Mouse (Mus musculus) spleen, postnatal 14 days (tissue): ENCODE measurements around the gene Col15a1.

ENCODE experiments used
- DNase-seq, 2 experiments: peaks; one replicate each; pipeline ENCODE4 v3.0.0; 2021 to 2022; ENCODE audit warnings: low spot score in 2 of 2

The Col15a1 gene

GRCm38 (mm10) chr4:47303340-47303998 lies 95.5 kb downstream of the Col15a1 start:
- no peak for DNase-seq

DNA sequence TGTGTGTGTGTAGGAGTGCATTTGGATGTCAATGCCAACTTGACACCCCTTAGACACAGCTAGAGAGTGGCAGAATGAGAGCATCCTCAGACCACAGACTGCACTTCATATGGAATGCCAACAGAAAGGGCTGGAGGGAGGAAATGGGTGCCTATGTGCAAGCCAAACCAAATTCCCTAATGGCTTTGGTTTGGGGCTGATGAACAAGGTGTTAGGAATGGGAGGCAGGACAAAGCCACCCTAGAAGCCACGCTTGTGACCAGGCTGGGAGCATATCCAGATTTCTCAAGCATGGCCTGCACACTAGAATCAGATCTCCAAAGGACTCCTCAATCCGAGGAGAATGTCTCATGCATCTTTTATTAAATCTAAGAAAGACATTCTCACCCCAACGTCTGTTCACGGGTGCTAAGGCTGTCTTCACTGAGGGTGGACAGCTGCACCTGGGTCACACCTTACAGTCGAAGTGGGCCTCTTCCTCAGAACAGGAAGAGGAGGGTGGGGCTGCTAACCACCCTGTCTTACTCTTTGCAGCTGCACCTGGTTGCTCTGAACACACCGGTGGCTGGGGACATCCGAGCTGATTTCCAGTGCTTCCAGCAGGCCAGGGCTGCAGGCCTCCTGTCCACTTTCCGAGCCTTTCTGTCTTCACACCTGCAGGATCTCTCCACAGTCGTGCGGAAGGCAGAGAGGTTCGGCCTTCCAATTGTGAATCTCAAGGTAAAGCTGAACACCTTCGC lies 102.1 kb downstream of the Col15a1 start:
- DNase-seq: no peak

DNA sequence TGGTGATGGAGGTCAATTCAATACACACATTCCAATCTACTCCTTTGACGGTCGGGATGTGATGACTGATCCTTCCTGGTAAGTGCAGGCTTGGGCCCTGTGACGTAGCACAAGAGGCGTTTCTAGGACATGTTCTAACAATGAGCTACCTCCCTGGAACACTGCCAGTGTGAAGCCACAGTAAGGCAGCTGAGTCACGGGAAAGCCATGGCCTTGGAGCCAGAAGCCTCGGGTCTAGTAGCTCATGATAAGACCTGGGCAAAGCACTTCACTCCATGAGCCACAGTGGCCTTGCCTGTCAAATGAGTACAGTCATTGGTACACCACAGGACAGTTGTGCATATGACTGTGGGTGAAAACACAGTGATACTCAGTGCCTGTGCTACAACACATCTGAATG lies 102.9 kb downstream of the Col15a1 start:
- DNase-seq: no peak

DNA sequence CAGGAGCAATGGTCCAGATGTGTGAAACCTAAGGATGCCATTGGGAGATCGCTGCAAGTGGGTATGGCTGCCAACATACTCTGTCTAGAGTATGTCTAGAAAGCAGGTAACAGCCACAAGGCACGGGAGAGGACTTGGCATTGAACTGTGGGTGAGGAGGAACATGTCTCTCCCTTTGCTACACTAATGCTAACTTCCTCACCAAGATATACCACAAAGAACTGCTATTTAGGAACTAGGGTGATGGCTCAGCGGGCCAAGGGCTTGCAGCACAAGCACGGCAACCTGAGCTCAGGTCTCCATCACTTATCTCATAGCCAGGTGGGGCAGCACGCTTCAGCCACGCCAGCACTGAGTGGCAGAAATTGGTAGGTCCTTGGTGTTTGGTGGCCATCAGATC lies 103.5 kb downstream of the Col15a1 start:
- no peak for DNase-seq

GRCm38 (mm10) chr4:47311929-47312328 lies 104.0 kb downstream of the Col15a1 start:
- DNase-seq: no peak

GRCm38 (mm10) chr4:47312676-47313075 lies 104.7 kb downstream of the Col15a1 start:
- no peak for DNase-seq

DNA sequence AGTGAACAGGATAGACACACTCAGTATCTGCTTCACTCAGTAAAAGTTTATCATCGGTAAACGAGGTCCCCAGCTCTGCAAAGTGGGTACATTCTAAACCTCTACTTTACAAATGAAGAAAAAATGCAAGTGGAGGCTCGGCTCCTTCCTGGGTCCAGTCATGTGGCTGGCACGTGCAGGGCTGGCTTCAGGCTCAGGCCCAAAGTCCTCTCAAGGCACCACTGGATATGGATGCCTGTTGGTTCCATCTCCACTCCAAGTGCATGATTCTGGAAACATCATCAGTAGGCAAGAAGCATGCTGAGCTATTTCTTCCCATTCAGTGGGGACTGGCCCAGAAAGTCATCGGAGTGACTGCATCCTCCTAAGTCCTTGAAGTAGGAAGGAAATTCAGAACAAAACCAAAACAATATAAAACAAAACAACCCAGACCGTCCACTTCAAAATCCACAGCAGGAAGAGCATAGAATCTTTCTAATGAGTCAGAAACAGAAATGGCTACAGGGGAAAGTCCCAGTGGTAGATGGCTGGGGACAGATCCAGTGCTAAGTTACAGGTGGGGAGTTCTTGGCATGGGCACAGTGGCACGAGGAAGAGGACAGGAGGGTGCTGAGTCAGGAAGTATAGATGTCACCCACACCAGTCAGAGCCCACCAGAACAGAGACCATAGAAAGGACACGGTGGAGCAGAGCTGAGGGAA lies 105.9 kb downstream of the Col15a1 start:
- DNase-seq: no peak

DNA sequence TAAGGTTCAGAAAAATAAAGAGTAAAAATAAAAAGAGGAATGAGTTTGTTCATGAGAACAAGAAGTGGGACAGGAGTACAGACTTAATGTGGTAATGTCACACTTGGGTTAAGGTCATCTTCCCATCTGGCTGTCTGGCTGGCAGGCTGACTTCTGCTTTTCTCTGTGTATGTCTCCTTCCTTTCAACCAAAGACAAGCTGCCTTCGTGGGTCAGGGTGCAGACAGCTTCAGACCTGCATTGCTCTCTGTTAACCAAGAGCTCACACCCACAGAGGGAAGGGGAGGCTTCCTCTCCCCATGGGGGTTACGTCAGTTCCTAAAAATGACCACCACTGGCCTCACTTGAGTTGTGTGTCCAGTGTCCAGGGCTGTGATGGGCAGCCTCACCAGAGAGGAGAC lies 107.5 kb downstream of the Col15a1 start:
- DNase-seq: no peak

GRCm38 (mm10) chr4:47316432-47316831 lies 108.5 kb downstream of the Col15a1 start:
- DNase-seq: no peak

DNA sequence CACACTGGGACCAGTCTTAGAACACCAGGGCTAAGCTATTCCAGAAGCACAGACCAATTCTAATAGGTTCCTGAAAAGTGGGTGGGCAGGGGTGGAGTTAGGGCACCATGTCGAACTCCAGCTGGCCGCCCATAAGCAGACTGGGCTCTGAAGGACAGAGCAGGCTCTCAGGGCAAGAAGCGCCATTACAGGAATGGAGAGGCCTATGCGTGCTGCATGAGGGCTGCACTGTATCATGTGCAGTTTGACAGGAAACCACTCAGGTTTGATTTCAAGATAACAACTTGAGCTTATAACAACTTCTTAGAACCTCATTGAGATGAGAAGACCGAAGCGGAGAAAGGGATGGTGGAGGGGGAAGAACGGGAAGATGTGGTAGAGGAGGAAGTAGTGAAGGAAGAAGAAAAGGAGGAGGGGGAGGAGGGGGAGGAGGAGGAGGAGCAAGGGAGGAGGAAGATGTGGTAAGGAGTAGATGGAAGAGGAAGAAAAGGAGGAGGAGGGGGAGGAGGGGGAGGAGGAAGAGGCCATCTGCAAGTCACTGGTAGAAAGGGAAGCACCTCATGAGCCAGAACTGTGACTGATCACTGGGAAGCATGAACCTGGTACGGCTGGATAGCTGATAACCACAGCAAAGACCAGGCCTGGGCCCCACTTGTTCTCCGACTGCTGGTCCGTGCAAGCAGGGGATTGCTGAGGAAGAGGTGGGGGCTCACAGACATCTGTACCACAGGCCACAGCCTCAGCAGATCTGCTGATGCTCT lies 111.8 kb downstream of the Col15a1 start:
- no peak for DNase-seq

DNA sequence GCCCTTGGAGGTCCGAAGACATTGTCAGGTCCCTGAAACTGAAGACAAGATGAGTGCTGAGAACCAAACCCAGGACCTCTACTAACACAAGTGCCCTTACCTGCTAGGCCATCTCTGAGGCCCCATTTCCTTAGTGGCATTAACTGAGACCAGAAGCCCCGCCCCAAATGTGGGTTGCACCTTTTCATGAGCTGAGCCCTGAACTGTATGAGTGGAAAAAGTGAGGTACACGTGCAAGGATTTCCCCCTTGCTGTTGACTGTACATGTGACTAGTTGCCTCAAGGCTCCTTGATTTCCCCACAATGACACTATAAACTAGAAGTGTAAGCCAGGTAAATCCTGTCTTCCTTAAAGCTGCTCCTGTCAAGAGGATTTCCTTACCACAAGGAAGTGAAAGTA lies 114.4 kb downstream of the Col15a1 start:
- DNase-seq: no peak

DNA sequence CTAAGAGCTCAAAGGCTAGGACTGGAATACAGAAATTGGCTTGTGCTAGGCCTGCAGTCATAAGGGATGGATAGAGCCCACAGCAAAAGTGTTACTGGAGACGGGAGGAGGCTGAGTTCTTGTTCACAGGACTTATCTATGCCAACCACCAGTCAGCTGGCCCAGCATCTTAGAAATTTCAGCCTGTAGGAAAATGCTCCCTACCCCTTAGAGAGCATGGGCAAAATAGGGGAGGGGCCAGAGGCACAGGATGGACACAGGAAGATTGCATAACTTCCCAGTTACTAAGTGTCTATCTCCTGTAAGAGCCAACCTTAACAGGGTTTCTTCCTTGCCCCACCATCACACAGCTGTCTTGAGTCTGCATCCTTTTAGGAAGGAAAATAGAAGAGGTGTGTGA lies 116.2 kb downstream of the Col15a1 start:
- no peak for DNase-seq

- no peak for DNase-seq
Observed at GRCm38 (mm10) chr4:47327782-47328181, 119.8 kb downstream of the Col15a1 start.

DNA sequence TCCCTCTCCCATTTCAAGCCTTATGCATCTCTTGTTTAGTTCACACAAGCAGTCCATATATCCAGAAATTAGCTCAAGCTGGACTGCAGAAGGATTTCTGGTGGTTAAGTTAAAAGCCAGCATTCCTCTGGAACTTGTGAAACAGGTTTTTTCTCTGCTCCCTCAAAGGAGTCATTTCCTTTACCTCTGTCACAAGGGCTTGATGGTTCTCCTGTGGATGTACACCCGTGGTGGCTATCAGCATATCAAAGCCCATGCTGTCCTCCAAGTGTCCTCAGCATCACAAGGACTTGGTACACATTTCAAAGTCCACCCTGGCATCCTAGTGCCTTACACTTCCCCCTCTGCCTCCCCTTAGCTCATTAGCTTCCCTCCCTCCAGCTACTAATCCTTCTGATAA lies 121.3 kb downstream of the Col15a1 start:
- no peak for DNase-seq

- DNase-seq: no peak
Observed at GRCm38 (mm10) chr4:47330378-47331052, 122.6 kb downstream of the Col15a1 start.

GRCm38 (mm10) chr4:47332812-47333343 lies 124.9 kb downstream of the Col15a1 start:
- no peak for DNase-seq

- DNase-seq: no peak
Observed at GRCm38 (mm10) chr4:47333541-47333940, 125.6 kb downstream of the Col15a1 start.

DNA sequence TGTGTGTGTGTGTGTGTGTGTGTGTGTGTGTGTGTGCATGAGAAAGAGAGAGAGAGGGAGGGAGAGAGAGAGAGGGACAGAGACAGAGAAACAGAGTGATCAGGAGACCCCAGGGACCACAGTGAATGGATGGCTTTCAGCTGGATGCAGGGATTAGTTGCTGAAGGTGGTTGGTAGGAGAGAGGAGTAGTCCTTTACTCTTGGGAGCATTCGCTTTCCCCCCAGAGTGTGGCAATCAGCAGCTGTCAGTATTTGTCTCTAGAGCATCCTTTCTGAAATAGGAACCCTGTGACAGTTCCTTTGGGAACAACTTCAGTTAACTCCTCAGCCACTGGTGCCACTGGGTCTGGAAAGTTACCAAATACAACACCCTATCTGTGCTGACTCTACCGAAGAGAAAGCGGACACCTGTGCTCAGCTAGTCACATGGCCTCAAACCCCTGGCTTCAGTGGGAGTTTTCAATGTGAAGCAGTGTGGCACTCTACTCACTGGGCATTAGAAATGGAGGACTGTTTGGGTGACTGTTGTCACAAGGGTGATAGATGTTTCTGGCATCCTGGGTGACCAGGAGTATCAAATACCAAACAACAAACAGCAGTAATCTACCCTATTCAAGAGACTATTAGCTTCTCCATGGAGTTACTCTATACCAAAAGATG lies 129.1 kb downstream of the Col15a1 start:
- DNase-seq: no peak

DNA sequence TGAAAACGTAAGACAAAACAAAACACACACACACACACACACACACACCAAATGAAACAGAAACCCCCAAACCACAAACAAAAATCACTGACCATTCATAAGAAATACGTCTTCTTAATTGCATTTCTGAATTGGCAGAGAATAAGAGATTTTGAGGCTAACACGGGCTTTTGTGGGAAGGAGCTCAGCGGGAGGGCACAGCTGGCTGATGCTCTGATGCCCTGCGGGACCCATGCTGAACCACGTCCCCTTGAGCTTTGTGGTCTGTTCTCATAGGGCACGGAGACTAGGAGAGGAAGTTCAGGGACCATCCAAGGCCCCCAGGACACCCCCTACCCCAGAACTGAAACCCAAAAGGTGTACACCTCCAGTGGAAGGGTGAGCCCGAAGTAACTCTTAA lies 134.7 kb downstream of the Col15a1 start:
- DNase-seq: no peak

DNA sequence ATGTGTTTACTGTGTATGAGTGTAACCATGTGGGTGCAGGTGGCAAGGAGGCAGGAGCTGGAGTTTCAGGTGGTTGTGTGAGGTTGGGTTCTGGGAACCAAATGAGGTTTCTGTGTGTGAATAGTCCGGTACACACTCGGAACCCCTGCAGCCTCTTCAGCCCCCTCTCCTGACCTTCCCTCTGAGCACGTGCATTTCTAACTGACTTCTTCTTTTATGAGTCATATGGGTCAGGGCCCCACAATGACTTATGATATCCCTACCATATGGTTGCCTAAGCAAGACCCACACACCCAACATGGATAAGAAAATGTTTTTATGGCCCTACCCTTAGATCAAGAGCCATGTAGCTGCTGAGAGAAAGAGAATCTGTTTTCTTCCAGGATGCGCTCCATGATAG lies 139.1 kb downstream of the Col15a1 start:
- no peak for DNase-seq

- DNase-seq: no peak
Observed at GRCm38 (mm10) chr4:47349759-47350158, 141.8 kb downstream of the Col15a1 start.
